Mouse (Mus musculus): ENCODE results near the gene Cnnm3.

The Cnnm3 gene

DNA sequence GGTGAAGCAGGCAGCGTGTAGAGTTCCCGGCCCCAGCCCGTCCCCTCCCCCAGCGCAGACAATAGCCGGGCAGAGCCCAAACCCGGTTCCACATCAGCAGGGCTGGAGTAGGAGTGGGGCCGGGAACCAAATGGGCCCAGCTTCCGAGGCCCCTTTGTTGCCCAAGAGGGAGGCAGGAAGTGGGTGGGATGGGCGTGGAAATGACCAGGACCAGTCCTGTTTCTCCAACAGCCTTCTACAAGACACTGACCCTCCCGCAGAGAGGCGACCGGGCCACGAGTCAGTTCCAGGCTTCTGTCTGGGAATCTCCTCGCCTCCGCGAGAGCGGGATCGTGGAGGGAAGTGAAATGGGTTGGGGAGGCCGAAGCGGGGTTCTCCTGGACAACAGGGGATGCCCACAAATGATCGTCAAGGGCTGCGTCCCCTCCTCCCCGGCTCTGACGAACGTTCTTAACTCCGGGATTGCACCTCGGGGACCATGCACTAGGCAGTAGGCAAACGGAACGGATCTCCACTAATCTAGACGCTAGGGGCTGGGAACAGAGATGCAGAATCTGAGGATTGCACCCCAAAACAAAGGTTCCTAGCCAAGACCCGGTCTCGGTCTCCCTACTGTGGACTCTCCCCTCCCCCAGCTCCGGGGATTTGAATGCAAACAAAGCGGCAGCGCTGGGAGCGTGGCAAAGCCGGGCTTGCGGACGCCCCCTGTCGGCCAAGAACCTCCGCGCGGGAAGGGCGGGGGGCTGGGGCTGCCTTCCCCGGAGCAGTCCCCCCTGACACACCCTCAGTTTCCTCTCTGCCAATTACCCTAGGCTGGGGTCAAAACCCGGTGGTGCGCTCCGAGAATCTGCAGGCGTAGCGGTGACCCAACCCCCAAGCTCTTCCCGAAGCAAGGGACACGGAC lies 45.1 kb downstream of the Cnnm3 start:
- DNase-seq (ENCODE audit: extremely low spot score): peak; percentile 98

DNA sequence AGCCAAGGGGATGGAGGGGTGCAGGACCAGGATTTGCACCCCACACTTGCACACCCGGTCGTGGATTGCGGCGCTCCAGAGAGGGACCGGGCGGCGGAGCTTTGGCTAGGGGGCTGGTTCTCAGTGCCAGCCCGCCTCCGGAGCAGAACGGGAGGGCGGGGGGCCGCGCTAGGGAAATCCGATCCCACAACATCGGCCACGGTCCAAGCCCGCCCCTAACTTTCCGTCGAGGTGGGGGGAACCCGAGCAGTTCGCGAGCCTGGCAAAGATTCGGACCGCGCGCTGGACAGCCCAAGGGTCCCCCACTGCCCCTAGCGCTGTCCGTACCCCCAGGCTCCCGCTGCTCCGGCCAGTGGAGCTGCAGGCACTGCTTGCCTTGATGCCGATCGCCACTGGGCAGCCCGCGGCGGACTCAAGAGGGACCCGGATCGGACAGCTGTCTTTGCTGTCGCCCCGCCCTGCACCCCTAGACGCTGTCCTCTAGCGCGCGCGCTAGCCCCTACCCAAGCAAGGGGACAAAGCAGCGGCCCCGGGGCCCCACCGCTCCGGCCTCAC lies 45.9 kb downstream of the Cnnm3 start:
- peak; percentile 90 for DNase-seq (ENCODE audit: extremely low spot score)

DNA sequence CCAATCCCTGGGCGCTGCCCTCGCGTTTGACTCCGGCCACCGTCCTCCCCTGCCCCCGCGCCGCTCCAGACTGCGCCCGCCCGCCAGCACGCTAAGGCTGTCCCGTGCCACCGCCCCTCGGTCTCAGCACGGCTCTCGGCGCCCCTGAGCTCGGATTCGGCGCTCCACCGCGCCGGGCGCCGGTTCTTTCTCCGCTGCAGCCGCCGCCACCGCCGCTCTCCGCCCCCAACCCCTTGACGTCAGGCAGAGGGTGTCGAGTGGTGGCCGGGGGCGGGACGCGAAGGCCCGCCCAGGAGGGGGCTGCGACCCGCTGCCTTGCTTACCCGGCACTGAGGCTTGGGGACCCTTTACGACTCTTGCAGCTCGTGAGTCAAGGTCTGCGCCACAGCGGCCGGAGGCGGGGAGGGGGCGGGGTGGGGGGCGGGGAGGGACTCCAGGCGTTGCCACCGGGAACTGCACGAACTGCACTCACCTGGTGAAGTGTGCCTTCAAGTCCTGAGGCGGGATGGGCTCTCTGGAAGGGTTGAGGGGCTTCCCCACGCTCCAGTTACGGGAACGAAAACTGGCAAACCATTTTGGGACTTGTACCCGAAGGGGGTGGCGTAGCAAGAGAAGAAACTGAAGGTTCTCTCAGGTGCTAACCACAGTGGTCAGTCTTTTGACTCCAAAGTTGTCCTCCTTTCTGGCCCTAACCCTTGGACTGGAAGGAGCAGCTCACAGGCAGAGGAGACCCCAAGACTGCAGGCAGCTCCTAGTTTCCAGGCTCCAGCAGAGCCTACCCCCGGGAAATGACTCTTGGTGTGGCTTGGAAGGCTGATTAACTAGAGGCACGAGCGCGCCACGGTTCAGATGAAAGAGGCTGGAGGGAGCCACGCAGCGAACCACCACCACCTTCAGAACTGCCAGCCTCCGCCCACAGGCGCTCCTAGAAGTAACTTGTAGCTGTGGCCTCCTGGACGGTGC lies 46.6 kb downstream of the Cnnm3 start, which contains the start of gene Sema4c:
Gene Sema4c, minus strand, starts transcription at position 319 of the 963 bp plus-strand sequence.
- peak; percentile 90 for DNase-seq (ENCODE audit: extremely low spot score)

DNA sequence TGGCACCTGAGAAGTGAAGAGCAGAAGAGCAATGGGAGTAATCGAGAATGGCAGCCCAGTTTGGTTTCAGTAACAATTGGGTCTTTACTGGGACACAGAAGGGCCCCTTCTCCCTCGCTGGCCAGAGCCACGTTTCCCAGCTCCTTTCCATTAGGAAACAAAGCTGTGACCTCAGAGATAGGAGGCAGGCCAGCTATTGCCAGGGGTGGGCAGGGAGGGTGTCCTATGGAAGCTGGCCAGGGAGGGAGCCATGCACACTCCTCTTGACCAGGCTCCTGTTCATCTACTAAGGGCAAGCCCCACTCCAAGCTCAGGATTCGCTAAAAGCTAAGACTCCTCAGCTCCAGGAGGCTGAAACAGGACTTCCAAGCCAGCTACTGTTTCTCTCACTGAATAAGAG lies 47.6 kb downstream of the Cnnm3 start:
- peak; percentile 32 for DNase-seq (ENCODE audit: extremely low spot score)

DNA sequence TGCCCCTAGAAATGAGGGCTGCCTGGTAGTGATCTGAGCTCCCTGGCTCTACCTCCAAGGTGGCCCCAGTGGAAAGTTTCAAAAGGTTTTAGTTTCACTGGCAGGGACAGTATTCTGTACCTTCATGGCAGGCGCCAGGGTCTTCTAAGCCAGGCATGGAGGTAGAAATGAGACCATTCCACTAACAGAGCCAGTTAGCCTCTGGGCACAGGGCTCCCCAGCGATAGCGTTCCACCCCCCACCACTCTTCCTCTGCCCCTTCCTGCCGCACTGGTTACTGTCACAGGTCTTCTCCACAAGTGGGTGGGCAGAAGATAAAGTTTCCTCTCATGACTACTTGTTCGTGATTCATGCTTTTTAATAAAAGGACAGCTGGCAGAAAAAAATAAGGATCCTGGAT lies 48.2 kb downstream of the Cnnm3 start:
- no peak for DNase-seq (ENCODE audit: extremely low spot score)

DNA sequence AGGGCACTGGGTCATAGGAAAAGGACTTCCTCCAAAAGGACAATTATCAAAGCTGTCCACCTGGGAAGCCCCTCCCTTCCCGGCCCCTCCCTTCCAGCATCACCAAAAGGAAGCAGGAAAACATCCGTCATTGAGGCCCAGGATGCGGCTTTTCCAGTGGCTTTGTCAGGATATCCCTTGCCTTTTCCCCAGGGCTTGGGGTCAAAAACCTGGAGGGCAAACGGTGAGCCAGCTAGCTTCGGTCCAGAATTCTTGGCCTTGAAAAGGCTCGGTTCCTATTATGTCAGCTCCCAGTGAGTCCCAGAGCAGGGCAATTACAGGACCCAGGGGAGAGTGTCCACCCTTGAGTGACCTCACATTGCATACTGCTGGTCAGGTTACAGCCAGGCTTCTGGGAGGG lies 49.2 kb downstream of the Cnnm3 start:
- DNase-seq (ENCODE audit: extremely low spot score): no peak

DNA sequence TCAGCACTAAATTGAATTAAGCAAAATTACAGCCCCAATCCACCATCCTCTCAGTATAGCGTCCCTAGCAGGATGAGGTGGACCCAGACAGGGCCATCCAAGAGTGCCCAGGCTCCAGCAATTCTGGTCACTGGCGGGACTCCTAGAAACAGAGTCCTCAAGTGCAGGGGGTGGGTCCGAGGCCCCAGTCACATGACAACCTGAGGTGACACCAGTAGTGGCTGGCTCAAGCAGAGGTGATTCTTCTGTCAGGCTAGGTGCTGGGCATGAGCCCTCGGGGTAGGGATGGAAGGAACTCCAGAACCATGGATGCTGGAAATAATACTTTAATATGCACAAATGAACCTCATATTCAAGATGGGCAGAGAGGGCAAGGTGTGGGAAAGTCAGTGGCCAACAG lies 50.7 kb downstream of the Cnnm3 start:
- no peak for DNase-seq (ENCODE audit: extremely low spot score)

DNA sequence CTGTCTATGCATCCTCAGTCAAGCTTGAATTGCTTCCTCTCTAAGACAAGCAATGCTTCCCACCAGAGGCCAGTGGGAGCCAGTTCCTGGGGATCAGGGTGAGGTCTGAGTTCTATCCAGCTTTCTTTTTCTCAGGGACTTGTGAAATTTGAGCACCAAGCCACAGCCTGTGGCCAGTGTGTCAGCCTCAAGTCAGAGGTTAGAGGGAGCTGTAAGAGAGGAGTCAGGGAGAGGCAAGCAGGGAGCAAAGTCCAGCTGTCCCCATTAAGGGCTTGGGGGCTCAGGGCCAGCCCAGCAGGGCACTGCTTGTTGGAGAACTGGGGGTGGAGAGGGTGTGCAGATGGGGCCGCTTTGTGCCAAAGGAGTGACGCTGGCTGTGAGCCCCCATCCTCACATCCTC lies 51.5 kb downstream of the Cnnm3 start:
- DNase-seq (ENCODE audit: extremely low spot score): no peak

DNA sequence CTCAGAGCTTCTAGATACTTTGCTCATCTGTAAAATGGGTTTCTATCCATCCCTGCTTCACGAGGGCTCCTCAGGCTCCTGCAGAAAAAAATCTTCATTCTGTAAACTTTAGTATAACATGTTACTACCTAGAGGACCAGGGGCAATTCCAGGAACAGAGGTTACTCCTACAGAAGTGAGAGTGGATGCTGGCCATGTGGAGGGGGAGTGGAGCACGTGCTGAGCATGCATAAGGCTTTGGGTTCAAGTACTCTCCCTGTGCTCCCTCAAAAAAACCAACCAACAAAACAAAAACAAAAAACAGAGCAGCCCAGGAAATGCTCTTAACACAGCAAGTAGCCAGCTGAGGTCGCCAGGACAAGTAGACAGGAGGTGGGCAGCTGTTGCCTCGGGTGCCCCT lies 52.0 kb downstream of the Cnnm3 start:
- DNase-seq (ENCODE audit: extremely low spot score): no peak

DNA sequence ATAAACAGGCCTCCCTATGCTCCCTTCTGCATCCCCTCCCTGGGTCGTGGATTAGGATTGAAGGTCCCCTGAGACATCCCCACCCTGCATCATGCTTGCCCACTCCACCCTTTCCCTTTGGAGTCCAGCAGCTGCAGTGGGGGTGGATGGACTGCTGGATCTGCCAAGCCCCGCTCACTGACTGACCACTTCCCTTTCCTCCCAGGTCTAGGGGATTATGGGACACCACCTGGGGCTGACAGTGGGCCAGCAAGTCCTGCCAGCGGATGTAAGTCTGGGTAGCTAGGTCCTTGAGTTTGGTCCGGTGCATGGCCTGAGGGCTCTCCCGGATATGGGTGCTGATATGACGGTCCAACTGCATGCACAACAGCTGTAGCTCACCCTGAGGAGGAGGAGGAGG lies 52.4 kb downstream of the Cnnm3 start:
- DNase-seq (ENCODE audit: extremely low spot score): no peak

DNA sequence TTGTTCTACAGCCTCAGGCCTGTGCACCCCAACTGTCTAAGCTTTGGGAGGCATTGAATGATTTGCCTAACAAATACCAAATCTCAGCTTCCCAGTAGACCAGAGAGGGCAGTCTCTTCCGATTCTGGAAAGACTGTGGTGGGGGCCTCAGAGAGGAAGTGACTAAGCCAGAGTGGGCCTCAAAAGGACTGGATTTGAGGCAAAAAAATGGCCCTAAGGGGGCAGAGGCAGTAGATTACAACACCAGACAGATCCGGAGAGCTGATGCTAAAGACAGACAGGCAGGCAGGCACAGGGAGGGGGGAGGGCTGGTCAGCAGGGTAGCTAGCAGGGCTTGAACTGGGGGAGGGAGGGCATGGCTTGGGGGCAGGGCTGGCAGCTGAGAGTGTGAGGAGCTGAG lies 54.8 kb downstream of the Cnnm3 start:
- no peak for DNase-seq (ENCODE audit: extremely low spot score)

DNA sequence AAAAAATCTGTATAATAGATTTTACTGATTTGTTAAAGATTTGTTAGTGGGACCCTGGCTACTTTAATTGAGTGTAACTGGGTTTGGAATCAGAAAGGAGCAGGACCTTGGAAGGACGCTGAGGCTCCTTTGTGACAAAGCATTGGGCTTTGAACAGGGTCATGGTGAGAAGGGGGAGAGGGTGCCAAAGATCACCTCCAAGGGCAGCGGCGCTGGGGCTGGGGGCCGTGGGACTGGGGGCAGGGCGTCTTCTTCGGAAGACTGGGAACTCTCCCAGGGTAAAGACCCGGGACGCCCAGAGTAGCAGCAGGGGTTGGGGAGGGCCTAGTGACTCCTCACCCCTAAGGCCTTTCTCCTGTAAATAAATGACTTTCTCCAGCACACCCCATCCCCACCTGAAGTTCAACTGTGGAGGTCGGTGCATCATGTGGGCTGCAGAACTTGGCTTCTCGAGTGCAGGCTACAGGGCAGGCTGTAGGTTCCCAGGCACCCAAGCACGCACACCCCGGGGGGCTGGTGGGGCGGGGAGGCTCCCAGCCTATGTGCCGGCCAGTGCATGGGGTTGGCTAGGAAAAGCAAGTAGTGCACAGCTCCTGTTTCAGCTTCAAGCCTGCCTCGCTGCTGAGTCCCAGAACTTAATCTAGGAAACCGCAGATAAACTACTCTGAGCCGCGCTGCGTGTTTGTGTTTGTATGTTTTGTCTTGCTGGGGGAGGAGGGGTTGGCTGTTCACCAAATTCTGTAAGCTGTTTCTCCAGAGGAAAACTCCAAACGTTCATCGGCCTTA lies 56.3 kb downstream of the Cnnm3 start:
- no peak for DNase-seq (ENCODE audit: extremely low spot score)

DNA sequence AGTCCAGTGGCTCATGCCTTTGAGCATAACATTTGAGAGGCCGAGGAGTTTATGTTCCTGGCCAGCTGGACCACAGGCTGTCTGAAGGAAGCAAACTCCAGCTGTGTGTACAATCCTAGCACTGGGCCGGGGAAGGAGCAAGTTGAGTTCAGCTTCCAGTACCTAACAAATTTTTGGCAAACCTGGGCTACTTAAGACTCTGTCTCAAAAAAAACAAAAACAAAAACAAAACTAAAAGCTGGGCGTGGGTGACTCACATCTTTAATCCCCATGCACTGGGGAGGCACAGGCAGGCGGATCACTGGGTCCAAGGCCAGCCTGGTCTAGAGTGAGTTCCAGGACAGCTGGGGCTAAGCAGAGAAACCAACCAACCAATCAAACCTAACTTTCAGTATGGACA lies 57.1 kb downstream of the Cnnm3 start:
- DNase-seq (ENCODE audit: extremely low spot score): no peak

DNA sequence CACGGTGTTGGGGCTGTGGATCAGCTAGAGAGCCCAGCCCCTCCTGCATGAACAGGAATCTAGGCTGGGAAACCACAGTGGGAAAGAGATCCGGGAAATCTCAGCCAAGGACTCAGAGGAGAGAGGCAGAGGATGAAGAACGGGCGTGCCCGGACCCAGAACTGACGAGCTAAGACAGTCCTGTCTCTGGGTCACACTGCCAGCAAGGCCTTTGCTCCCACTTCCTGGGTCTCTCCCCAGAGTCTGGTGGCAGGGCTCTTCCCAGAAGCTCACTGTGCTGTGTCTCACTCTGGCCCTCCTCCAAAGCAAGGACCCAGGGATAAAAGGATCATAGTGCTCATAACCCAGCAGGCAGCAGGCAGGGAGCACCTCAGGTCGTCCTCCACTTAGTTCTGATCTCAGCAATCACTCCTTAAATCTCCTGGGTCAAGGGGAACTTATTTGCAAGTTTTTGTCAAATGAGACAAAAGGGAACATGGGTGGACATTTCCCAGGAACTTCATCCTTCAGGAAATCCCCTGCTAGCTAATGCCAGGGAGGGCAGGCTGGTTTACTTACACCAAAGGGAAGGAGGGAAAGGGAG lies 58.1 kb downstream of the Cnnm3 start:
- no peak for DNase-seq (ENCODE audit: extremely low spot score)

DNA sequence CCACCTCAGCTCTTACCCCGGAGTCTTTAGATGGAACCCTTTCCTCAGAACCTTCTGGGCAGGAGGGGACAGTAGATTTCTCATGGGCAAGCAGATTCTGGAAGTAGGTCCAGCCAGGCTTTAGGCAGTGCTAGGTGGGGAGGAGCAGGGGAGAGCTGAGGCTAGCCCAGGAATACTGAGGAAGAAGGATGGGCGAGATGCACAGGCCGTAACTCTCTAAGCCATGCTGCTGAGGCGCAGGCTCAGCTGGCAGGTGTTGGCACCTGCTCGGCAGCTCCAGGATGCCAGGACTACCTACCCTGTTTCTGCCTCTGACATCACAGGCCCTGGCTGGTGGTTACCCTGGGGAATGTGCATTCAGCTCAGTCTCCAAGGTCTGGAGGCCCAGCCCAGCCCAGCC lies 58.7 kb downstream of the Cnnm3 start:
- DNase-seq (ENCODE audit: extremely low spot score): no peak

DNA sequence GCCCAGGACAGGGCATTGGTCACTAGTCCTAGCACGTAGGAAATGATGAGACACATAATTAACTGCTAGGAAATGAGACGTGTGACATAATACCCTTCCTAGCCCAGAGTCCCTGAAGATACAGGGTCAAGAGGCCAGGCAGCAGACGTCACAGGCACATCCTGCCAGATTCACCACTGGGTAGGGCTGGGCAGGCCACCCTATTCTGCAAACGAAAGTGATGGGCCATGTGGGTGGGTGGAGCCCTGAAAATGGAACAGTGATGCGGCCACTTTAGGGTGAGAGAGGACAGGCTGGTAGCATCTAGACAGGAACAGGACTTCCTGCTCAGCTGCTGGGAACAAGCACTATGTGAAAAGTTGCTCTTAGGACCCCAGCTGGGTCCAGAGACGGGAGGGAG lies 60.0 kb downstream of the Cnnm3 start:
- DNase-seq (ENCODE audit: extremely low spot score): no peak

DNA sequence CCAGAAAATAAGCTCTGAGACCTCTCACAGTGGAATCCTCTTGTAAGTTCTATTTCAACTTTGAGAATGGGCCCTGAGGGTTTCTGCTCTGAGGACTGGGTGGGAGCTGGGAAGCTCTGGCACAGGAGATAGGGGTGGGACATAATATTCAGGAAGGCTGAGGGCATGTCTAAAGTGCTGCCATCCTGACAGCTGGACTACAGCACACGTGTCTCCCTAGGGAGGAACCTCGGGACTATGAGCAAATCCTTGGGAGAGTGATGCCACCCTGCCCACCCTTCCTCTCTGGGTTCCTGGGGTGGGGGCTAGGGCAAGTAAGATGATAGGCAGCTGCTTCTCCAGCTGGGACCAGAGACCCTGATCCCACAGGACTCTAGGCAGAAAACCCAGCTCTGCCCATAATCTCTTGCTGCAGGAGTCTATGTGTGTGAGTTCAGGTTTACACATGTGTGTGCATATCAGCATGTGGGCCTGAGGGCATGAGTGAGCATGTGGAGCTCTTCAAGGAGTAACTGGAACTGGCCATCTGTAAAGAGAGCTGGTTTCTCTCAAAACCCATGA lies 60.6 kb downstream of the Cnnm3 start:
- DNase-seq (ENCODE audit: extremely low spot score): no peak

DNA sequence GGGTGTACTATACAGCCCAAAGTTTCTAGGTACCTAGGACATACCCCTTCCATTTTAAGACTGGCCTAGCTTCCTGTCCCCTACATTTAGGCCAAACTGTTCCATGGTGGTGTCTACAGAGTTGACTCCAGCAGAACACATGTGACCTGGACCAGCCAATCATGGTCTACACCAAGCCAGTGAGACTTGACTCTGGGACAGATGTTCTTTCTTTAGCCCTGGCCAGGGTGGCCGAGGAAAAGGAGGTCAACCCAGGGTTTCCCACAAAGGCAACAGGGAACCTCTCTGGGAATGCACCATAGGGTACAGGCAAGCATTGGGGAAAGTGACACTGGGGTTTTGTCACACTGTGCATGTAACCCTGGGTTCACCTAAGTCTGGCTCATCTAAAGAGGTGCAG lies 61.0 kb downstream of the Cnnm3 start:
- DNase-seq (ENCODE audit: extremely low spot score): no peak

DNA sequence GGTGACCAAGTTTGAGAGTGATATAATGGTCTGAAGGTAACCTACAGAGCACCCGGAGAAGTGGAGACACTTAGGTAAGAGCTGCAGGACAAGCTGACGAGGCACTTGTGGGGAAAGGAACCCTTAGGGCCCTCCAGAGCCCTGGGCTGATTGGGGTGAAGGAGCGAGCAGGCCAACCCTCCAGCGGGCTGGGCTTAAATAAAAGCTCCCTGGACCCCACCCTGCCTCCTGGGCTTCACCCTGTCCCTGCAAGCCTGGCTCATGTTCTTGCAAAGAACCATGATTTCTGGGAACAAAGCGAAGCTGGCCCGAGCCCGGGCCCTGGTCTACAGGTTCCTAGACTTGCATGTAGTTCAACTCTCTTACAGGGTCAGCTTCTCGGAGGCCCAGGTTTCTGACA lies 61.9 kb downstream of the Cnnm3 start:
- DNase-seq (ENCODE audit: extremely low spot score): no peak

DNA sequence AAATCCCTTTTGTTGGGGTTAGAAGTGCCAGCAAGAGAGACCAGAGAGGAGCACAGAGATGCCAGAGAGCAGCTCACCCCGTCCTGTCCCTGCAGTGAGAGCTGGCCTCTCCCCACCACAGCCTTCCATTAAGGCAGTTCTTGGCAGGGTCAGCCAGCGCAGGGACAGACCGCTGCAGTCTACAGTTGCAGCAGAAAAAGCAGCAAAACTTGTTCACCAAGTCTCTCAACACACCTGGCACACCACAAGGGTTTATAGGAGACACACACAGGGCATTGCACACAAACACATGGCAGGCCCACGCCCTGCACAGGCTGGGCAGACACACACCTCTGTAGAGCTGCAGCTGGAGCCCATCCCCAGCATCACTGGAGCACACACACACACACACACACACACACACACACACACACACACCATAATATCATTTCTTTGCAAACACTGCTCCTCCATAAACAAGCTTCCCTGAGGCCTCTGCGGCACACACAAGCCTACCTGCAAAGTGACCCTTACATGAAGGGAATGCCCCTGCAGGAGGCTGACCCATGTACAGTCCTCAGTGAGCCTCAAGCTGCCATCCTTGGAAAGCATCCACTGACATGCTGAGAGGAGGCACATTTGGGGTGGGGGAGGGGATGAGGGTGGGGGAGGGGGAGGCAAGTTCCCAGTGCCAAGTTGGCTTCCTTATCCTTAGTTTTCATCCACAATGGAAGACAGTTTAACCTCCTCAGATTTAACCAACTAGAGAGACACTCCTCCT lies 62.7 kb downstream of the Cnnm3 start:
- no peak for DNase-seq (ENCODE audit: extremely low spot score)
